Mouse (Mus musculus): ENCODE data around the gene Lrrn2. TPM values are rescaled to one million over a fixed set of nuclear protein-coding genes. Genes with fewer than 3 reads are reported as not detected.

Lrrn2 gene
- not detected in 2 replicates for total RNA-seq (2017)

DNA sequence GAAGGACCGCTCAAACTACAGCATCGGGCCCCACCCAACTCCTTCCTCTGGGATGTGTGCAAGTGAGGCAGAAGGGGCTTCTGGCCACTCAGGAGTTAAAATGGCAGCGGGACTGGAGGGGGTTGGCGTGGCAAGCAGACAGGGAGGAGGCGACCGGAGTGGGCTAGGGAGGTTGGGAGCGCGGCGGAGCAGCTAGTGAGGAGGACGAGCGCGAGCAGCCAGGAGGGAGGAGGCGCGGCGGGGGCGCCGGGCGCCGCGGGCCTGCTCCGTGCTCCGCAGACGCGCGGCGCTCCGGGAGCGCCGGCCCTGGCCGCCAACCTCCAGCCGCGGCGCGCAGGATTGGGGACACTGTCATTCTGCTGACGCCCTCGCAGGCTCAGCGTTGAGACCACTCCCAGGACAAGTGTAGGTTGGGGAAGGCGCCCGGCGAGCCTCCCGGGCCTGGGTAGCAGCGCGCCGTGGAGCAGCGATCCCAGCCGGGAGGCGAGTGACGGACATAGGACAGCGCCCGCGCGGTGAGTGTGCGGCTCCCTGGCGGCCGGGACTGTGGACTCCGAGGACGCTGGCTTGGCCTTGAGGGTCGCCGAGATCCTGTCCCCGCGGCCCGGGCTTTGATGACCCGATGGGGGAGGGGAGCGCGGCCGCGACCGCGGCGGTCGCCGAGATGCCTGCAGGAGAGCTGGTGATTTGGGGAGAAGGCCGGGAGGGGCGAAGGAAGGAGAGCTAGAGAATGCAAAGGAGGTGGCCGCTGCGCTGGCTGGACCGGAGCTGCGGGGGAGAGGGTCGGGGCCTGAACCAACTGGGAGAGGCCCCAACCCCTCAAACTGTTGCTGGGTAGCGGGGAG lies at the start of gene Lrrn2:
TSS of gene Lrrn2 (plus strand) at position 113 of the 845 bp plus-strand sequence.
- ATAC-seq (ENCODE audit: extremely low read depth, insufficient number of reproducible peaks, low FRiP score, poor library complexity, severe bottlenecking): no peak

DNA sequence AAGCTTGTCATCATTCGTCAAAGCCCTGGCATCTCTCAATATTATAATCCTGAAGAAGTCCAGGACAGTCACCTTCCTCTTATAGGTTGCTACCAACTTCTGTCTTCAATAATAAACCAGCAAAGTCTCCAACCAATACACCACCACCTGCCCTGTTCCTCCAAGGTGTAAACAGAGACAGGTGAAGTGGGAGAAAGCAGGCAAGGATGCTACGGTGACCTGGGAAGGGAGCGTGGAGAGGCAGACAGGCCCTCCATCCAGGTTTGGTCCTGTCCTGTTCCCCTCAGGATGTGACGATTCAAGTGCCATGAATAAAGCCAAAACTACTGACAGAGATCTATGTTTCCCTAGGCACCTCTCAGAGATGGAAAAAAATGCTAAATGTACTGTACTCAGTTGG lies 48.1 kb upstream of the Lrrn2 start:
- no peak for ATAC-seq (ENCODE audit: extremely low read depth, insufficient number of reproducible peaks, low FRiP score, poor library complexity, severe bottlenecking)

DNA sequence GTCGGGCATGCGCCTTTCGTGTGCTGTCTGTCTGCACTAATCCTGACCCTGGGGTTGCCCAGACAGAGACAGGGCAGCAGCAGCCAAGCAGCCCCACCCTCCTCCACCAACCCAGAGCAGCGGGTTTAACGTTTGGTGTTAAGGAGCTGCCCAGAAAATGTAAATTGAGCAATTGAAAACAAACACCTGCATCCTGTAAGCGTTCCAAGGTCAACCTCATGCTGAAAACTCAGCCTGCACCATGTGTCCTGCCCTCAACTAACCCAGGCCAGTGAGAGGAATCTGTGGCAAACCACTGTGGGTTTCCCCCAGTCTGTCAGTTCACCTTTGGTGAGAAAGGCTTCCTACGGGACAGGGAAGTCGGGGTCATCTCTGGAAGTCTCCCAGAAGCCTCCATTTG lies 46.0 kb upstream of the Lrrn2 start:
- ATAC-seq (ENCODE audit: extremely low read depth, insufficient number of reproducible peaks, low FRiP score, poor library complexity, severe bottlenecking): no peak

DNA sequence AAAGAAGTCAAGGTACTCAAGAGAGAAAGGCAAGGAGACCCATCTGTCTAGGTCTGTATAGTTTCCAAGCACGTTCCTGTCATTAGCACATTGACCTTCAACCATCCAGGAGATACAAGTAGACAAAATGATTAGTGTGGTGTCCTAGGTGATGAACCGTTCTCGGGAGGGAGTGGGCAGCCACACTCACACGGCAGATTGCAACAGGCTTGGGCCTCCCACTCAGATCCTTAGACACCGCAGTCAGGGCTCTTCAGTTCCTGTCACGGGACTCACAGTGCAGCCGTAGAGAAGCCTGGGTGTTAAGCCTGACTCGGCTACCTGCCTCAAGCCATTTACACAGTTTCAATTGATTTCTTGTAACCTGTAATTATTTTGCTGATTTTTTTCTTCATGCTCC lies 43.2 kb upstream of the Lrrn2 start:
- ATAC-seq (ENCODE audit: extremely low read depth, insufficient number of reproducible peaks, low FRiP score, poor library complexity, severe bottlenecking): no peak

DNA sequence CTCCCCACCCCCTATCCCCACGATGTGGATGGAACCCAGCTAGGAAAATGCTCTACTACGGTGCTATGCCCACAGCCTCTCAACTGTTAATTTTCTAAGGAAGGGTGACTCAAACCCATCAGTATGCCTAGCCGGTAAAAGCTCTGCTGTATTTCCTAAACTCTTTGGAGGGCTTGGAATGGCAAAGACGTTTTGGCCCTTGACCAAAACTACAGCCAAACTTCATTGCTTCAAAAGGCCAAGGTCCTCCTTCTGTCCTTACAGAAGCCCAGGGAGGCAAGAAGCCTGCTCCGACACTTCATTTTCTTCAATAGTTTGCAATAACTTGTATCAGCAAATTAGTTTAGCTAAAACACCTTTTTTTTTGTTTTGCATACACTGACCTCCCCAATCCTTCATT lies 42.4 kb upstream of the Lrrn2 start:
- no peak for ATAC-seq (ENCODE audit: extremely low read depth, insufficient number of reproducible peaks, low FRiP score, poor library complexity, severe bottlenecking)

DNA sequence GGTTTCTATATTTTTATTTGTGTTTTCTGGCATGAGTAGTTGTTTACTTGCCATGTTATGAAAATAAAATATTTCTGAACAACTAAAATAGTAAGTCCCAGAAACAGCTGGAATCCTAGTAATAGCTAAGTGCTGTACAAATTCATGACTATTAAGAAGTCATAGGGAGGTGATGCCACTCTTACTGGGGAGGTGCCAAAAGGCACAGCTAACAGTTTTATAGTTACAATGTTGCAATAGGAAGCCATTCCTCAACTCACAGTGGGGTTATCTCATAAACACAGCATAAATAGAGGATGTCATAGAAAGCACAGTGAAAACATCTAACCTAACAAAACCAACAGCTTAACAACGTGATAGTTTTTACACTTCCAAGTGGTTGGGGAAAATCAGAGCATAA lies 41.7 kb upstream of the Lrrn2 start:
- ATAC-seq (ENCODE audit: extremely low read depth, insufficient number of reproducible peaks, low FRiP score, poor library complexity, severe bottlenecking): no peak

DNA sequence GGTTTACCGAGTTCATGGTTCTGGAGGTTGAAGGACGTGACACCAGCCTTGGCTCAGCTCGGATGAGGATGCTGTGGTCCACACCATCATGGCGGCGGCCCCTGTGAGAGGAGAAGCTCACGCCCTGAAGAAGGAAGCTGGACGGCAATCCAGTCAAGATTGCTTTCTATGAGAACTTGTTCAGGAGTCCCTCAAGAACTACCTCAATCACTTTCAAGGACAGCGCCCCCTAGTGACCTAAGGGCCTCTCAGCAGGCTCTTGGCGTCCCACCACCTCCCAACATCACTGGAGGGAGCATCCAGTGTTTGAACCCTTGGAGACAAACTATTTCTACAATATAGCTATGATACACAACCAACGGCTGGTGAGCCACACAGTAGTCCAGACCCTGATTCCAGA lies 36.5 kb upstream of the Lrrn2 start:
- ATAC-seq (ENCODE audit: extremely low read depth, insufficient number of reproducible peaks, low FRiP score, poor library complexity, severe bottlenecking): no peak

DNA sequence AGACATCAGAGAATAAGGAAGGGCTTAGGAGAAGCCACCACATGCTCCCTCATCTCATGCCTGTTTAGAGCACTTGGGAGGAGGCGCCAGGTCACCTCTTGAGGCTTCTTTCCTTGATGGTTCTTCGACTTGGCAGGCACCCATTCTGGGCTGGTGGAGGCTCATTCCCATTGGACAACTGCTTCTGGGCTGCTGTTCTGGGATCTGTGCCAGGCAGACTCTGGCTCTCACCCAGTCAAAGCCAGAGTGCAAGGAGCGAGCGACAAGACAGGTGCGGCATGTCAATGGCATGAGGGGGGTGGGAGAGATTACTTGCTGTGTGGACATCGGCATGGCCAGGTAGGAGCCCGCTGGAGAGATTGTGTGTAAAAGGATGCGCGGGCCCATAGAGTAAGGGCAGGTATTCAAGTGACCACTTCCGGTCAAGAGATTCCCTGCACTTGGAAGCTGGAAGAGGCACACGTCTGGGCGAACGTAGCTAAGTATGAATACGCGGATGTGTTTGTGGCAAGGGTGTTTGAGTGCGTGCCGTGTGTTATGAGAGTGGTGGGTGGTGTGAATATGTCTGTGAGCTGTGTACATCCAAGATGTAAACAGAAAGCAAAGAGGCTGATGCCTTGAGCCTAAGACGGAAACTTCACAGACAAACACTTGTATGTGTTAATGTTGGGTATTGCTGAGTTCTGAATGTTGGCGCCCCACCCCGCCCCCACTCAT lies 35.8 kb upstream of the Lrrn2 start:
- ATAC-seq (ENCODE audit: extremely low read depth, insufficient number of reproducible peaks, low FRiP score, poor library complexity, severe bottlenecking): no peak

DNA sequence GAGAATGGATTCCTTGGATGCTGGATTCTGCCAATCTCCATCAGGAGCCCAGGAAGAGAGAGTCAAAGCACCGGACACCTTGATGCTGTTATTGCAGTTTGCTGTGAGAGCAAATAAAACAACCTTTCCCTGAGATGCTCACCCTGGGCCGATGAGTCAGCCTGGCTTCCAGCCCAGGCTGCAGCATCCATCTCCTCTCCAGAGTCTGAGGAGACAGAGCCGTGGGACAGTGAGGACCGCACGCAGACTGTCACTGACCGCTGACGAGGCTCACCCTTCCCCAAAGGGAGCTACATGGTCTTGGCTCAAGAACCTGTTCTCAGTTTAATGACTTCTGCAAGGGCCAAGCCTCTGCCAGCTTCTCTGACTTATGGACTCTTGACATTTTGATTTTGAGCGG lies 34.3 kb upstream of the Lrrn2 start:
- ATAC-seq (ENCODE audit: extremely low read depth, insufficient number of reproducible peaks, low FRiP score, poor library complexity, severe bottlenecking): no peak

DNA sequence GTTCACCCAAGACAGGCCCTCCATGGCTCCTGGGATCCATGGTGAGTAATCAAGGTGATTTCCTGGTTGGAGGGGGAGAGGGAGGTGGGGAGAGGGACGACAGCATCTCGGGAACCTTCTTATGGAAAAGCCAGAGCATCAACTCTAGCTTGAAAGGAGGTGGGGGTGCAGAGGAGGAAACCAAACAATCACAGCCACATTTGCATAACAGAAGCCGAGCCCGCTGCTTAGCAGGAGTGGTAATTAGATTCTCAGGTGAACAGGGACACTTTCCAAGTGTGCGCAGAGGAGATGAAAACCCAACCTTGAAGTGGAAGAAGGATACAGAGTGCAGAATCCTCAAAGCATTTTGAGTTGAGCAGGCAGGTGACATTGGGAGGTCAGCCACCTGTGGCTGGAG lies 29.3 kb upstream of the Lrrn2 start:
- ATAC-seq (ENCODE audit: extremely low read depth, insufficient number of reproducible peaks, low FRiP score, poor library complexity, severe bottlenecking): no peak

DNA sequence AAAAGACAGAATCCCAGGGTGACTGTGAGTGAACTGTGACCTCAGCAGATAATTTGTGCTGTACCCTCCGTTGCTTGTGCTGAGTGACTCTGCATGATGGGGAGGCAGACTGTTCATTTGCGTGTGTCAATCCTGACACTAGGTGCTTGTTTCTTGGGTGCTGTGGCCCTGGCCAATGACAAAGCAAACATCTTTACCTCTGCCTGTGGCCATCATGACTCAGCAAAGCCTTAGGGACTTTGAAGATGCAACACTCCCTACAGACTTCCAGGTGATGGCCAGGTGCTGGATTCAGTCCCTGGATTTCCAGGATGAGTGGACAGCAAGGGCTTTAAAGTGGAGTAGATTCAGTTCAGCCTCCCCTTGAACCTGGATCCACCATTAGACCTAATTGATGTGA lies 28.8 kb upstream of the Lrrn2 start:
- ATAC-seq (ENCODE audit: extremely low read depth, insufficient number of reproducible peaks, low FRiP score, poor library complexity, severe bottlenecking): no peak

DNA sequence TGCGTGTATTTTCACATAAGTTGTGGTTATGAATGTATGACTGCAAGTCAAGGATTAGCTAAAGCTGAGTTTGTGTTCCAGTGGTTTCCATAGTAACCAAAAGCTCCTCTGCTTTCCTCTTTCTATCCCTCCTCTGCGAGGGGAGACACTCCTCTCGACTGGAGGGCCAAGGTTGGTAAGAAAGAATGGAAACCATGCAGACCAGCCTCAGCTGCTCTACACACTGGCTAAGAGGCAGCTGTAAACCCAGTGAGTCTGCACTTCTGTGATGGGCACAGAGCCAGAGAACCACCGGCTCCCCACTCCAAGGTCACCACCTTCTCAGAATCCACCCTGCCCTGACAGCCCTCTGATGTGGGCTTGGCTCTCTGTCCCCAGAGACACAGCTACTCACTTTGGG lies 28.3 kb upstream of the Lrrn2 start:
- ATAC-seq (ENCODE audit: extremely low read depth, insufficient number of reproducible peaks, low FRiP score, poor library complexity, severe bottlenecking): no peak

DNA sequence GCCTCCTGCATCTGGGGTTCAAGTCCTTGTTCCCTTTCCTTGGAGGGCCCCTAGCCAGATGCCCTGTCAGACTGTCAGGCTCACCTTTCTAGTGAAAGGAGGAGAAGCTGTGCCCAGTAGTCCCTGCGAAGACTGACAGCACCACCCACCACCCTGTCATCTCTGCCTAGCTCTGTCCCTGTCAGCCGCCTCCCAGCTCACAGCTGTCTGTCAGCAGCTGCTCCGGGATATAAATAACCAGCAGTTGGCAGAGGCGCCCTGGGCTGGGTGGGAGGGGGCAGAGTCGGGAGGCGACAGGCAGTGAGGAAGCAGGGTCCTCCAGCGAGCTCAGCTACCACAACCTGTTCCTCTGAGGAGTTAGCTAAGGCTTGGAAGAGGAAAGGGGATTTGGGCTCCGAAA lies 26.8 kb upstream of the Lrrn2 start:
- ATAC-seq (ENCODE audit: extremely low read depth, insufficient number of reproducible peaks, low FRiP score, poor library complexity, severe bottlenecking): no peak

DNA sequence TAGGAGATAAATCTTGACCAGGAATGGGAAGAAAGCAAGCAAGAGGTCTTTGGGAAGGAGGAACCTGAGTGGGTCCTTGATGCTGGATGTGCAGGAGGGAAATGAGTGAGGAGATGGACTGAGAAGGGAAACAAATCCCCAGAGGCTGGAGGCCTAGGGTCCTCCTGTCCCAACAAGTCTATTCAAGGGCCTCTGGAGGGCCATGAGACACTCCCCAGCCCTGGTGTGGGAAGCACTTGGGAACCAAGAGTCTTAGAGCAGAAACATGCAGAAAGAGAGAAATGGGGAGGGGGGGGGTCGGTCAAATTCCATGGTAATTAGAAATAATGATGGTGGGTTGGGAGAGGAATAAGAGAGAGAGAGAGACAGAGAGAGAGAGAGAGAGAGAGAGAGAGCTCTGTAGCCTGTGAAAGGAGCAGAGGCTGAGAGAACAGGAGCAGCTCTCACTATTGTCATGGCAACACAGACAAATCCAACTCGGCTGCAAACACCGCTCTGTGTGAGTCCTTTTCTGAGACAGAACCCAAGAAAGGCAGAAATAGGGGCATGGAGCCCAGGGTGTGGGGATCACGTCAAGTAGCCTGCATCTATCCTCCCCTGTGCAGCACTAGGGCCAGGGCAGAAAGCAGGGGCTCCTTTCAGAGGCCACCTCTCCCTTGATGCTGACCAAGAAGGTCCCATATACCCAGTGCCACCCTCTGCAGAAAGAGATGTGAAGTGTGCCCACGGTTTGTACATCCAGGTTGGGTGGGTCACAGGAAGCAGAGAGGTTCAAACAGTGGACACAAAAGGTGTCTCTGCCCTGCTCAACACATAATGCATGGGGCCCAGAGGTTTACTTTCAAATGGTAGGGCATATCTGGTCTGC lies 21.3 kb upstream of the Lrrn2 start:
- ATAC-seq (ENCODE audit: extremely low read depth, insufficient number of reproducible peaks, low FRiP score, poor library complexity, severe bottlenecking): no peak

DNA sequence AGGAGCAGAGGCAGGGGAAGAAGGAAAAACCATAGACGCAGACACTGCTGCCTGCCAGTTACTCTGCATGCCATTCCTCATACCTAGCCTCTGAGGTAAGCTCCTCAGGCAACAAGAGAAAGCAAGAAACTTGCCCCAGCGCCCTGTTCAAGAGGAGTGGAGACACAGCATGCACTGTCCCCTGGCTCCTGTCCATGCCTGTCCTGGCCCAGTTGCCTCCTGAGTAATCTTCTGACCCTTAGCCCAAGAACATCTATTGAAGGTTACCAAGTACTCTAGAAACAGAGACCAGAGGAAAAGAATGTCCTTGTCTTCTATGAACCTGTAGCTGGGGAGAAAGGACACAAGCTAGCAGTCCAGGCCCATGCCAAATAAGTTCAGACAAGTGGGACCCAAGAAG lies 15.9 kb upstream of the Lrrn2 start:
- ATAC-seq (ENCODE audit: extremely low read depth, insufficient number of reproducible peaks, low FRiP score, poor library complexity, severe bottlenecking): no peak

DNA sequence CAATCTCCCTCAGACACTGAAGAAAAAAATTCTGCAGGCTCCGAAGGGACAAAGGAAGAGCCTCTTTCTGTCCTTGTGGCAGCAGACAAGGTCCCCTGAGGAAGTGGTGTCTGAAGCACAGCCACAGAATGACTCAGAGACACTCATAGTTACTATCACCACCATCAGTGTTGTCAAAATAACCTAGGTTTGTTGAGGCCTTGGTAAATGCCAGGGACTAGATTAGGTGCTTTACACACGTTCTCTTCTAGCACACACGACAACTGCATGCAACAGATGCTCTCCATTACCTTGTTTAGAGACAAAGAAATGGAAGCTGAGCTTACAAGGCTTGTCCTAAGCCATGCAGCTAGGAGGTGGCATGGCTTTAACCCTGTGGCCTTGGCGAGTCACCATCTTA lies 14.5 kb upstream of the Lrrn2 start:
- no peak for ATAC-seq (ENCODE audit: extremely low read depth, insufficient number of reproducible peaks, low FRiP score, poor library complexity, severe bottlenecking)

DNA sequence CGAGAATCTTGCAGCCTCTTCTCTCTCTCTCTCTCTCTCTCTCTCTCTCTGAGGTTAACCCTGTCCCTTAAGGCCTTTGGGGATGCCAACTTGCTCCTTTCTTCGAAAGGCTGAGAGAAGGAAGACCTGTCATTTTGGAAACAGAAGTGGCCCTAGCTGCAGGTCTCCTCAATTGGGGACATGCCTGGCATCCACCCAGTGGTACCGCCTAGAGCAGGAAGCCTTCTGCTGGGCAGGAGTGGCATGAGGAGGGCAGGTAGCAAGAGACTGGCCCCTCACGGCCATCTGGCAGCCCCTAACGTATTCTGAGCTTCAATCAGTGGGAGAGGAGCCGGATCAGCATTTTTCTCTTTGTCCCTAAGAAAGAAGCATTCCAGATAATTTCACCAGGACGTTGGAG lies 9.7 kb upstream of the Lrrn2 start:
- no peak for ATAC-seq (ENCODE audit: extremely low read depth, insufficient number of reproducible peaks, low FRiP score, poor library complexity, severe bottlenecking)

DNA sequence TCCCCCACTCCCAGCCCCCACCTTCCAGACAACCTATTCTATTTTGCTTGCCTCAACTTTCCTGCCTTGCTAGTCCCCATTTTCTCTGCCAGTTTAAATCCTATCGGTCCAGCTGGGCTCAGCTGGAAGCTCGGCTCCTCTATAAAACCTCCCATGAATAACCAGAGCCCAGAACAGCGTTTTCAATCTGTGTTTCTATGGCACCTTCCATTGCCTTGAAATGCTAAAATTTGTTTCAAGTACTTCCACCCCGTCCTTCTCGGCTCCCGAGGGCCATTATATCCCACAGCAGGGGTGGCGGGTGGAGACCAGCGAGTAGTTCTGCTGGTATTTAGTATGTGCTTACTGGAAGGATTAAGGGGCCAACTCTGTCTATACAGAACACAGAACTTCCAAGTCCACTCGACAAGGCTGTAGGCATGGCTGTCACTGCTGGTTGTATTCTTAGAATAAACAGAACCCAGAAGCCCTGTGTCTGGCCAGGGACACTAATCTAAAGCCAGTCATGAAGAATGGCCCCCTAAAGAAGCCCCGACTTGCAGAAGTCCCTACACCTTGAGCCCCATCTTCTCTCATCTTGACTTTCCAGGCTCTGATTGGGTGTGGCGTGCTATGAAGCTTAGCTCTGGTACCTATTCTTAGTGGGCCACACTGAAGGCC lies 992 bp upstream of the Lrrn2 start:
- no peak for ATAC-seq (ENCODE audit: extremely low read depth, insufficient number of reproducible peaks, low FRiP score, poor library complexity, severe bottlenecking)

DNA sequence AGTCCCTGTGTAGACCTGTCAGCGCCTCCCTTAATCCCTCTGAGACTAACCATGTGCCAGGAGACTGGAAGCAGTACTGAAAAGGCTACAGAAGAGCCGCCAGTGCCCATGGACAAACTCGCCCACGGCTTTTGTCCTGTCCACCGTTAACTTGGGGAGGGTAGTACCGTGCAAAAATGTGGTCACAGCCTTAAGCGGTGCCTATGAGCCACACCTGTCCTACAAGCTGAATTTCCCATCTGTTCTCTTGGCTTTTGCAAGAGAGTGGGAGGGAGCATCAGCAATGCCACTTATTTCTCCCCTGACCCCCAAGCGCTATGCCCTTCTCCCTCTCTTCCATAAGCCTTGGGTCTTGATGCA lies 292 bp upstream of the Lrrn2 start:
- no peak for ATAC-seq (ENCODE audit: extremely low read depth, insufficient number of reproducible peaks, low FRiP score, poor library complexity, severe bottlenecking)

Measured in neutrophil, adult 5-6 weeks (primary cell).